Mouse (Mus musculus) lung, postnatal 0 days (tissue): ENCODE measurements around the gene Mrfap1.

Experiments used
- CTCF ChIP-seq: IDR thresholded peaks from 2 replicates; pipeline ENCODE4 v1.5.1; 2016; ENCODE audit warnings: antibody characterized with exemption, mild to moderate bottlenecking
- EP300 ChIP-seq: IDR thresholded peaks from 2 replicates; pipeline ENCODE4 v1.6.1; 2016; ENCODE audit warnings: antibody characterized with exemption, mild to moderate bottlenecking, control low read depth

DNA sequence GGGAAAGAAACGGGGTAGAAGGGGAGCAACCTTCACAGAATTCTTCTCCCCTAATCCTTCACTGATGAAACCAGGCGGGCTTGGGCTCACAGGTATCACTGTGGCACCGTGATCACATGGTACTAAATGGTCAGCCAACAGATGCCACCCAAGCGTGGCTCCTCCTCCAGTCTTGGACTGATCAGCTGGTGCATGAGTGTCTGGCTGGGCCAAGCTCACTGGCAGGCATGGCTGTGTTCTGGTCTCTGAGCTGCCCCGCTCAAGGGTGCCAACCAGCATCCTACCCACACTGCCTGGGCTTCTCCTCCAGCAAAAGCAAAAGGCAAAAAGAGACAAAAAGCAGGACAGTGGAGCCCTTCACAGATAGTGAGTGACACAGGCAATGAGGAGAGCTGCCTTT, 23.2 kb upstream of the Mrfap1 start:
- TF ChIP-seq CTCF = no peak
- no peak for TF ChIP-seq EP300
